Mouse (Mus musculus) lung, postnatal 25 days (tissue): ENCODE results near the gene Faf1.

Experiments used
- DNase-seq: peaks from one replicate; pipeline ENCODE4 v3.0.0; 2022; ENCODE audit warnings: low spot score

Faf1 gene

DNA sequence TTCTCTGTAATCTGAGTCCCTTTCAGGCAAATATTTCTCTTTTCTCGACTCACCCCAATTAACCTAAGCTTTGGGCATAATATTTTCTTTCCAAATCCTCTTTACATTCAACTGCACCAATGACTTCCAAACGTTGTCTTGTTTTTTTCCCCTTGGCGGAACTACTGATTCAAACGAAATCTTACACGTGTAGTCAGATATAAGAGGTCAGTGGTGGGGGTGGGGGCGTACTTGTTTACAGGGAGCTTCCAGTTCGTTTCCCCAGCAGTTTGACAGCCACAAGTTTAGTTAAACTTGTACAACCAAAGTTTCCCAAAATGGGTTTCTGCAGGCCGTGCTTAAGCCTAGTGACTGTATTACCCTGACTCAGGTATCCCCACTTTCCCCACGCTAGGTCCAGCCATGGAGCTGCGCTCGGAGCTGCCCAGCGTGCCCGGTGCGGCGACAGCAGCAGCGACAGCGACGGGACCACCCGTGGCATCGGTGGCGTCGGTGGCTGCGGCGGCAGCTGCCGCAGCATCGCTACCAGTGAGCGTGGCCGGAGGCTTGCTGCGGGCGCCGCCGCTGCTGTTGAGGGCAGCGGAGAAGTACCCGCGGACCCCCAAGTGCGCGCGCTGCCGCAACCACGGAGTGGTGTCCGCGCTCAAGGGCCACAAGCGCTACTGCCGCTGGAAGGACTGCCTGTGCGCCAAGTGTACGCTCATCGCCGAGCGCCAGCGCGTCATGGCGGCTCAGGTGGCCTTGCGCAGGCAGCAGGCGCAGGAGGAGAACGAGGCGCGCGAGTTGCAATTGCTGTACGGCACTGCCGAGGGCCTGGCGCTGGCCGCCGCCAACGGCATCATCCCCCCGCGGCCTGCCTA is 303.3 kb downstream of the Faf1 start:
- no peak for DNase-seq

GRCm38 (mm10) chr4:109980321-109981082 is 304.1 kb downstream of the Faf1 start:
- no peak for DNase-seq

GRCm38 (mm10) chr4:109981083-109981870 is 304.9 kb downstream of the Faf1 start:
- DNase-seq, result no peak

GRCm38 (mm10) chr4:109981871-109982680 is 305.7 kb downstream of the Faf1 start:
- DNase-seq, result no peak

GRCm38 (mm10) chr4:109982681-109983265 is 306.4 kb downstream of the Faf1 start:
- DNase-seq, result no peak

- DNase-seq, result no peak
Measured at GRCm38 (mm10) chr4:109983281-109984001, 307.1 kb downstream of the Faf1 start.

DNA sequence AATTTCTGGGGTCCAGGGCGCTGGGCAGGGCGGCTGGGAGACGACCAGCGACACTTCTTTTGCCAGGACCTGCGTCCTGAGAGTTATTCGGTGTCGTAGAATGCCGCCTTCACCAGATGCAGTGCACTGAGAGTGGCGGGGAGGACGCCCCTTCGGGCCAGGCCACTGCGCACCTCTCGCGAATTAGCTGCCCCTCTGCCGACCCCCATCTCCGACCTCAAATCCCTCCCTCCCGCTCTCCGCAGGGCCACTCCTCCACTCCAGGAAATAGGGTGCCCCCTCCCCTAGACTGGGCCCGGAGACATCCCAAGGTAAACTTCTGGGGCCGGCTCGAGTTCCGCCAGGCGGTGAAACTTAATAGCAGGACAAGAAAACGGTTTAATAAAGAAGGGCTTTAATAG is 307.6 kb downstream of the Faf1 start:
- no peak for DNase-seq

GRCm38 (mm10) chr4:109984496-109985423 is 308.4 kb downstream of the Faf1 start:
- DNase-seq, result no peak

DNA sequence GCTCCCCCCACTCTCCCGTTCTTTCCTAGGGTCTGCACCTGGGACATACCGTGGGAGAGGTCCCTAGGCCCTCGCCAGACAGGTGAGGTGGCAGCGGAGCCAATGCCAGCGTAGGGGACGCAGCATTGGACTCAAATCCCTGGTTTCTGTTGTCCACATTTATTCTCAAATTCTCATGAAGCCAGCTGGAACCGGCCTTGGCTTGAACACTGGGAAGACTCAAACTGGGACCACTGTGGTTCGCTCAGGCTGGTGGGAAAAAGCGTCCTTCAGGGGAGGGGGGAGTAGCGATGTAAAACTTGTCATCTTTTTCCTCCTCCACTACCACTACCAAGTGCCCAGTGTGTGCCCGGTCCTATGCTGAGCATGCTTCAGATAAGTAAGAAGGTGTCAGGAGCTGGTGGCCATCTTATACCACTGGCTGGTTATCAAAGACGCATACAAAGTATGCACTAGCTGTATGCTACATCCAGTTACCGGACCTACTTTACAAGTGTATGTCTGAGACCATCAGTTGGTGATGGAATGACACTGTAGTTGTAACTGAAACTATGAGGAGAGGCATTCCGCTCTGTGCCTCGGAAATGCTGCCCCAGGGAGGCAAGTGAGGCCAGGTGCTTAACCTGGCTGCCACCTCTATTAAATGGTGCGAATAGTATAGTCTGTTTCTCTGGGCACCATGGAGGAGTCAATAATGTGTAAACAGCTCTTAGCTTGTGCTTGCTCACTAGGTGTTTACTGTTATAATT is 309.2 kb downstream of the Faf1 start:
- no peak for DNase-seq

DNA sequence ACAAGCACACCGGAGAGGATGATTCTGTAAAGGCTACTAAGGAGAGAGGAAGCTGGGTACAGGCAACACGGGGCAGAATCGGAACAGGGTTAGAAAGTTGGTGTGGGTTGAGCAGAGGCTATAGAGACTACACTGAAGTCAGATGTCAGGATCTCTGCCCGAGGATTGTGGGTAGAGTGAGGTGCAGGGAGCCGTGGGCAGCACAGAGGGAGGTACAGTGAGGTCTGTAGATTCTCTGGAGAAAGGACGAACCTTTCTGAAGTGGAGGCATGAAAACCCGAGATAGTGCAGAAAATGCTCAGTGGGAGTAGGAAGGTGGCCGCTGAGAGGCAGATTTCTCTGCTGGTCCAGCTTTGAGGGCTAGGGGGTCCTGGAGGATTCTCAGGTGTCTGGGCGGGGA is 309.9 kb downstream of the Faf1 start:
- DNase-seq, result no peak

GRCm38 (mm10) chr4:109986748-109987355 is 310.5 kb downstream of the Faf1 start:
- no peak for DNase-seq

DNA sequence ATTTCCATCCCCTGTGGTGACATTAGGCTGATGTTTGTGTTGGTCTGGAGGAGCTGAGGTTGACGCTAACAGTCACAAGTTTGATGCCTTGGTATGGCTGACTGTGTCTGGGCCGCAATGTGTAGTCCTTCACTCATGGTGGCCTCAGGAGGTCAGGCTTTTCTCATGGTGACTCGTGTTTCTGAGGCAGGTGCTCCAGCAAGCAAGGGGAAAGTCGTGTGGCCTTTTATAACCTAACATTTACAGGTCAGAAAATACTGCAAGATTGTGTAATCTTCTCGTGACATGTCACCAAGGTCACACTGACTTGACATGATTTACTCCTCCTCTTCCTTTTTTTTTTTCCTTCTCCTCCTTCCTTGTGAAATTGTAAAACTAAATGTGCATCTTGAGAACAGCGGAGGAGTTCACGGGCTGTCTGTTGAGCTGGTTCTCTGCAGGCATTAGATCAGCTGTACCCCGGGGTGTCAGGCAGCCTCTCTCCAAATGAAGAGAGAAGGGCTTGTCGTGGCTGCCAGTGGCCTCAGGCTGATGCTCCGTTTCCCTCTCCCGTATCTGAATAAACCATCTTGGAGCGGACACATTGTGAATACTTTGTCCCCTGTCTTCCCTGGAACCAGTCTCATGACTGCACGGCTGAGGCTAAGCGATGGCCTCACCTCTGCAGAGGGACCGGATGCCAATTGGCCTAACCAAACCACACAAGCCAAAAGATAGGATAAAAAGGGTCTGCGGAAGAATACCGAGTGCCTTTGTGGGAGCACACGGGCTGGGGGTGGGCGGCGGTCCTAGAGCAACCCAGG is 311.4 kb downstream of the Faf1 start:
- DNase-seq, result no peak

GRCm38 (mm10) chr4:109988411-109988810 is 312.0 kb downstream of the Faf1 start:
- DNase-seq, result no peak

DNA sequence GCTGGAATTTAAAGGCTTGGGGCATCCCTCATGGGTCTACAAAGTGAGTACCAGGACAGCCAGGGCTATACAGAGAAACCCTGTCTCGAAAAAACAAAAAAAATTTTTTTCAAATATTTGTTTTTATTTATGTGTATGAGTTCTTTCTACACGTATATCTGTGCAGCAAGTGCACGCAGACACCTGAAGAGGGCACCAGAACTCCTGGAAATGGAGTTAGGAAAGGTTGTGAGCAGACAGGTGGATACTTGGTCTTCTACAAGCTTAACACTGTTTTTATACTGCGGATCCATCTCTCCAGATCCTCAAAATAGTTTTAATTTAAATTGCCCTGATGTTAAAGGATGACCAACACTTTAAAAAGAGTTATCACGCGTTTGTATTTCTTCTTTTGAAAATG is 312.8 kb downstream of the Faf1 start:
- no peak for DNase-seq

DNA sequence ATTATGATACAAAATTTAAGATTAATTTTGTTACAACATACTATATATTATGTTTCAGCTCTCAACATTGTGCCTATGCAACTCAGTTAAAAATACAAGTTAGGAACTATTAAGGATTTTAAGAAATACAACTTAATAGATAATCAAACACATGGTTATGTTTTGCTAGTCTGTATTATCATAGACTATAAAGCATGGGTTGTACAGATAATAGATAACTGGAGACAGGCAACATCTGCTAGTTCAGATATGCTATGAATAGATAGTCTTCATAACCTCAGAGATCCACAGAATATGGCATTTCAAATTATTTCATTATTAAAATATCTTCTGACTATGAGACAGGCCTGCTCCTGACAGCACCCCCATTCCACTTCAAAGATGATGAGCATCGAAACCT is 329.7 kb downstream of the Faf1 start:
- no peak for DNase-seq
